Mouse (Mus musculus) retina, embryonic 14.5 days (tissue): ENCODE measurements at regions not wholly inside any gene's neighbourhood (a gene's known extent, or its start where the extent isn't known, plus 50 kb on each side); places are given as distances from the start of the nearest gene placed in this dataset.

Experiments
- DNase-seq: peaks from one replicate; pipeline ENCODE4 v3.0.0-alpha.2; 2015; ENCODE audit warnings: low spot score

- peak; percentile 74 for DNase-seq
Measured at GRCm38 (mm10) chr17:77327051-77327450, 873.0 kb upstream of the Crim1 start.
